Mouse (Mus musculus) fibroblast of lung, adult 2 months (primary cell): ENCODE data around the gene Nploc4.
A peak's percentile ranks its signal among the peaks of the same experiment; 100 is the strongest.
"Not testable (repeated sequence)": the region's sequence is repeated elsewhere in the genome, so short reads cannot be mapped to it uniquely, and the experiment has no call there.

Source experiments
- DNase-seq: peaks from one replicate; pipeline ENCODE4 v3.0.0-alpha.2; 2011; ENCODE audit warnings: low read depth

The Nploc4 gene

DNA sequence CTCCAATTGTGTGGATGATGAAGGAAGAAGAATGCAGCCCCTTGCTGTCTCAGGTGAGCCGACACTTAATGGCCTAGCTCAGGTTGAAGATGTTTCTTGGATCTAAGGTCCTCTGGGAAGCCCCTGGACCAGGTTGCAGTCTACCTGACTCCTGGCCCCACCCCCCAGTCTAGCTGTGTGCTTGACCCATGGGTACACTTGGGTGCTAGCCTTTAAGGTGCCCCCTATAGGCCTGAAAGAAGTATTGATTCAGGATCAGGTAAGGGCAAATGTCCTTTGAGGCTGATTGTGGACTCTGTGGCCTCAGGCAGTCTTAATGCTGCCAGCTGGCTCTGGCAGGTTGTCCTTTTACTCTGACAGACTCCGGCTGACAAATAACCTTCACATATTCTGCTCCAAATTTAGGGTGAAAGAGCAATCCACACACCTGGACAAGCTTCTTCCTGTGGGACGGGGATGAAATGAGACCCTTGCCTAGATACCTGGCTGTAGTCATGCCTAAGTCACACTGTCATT lies 5.3 kb upstream of the Nploc4 start:
- DNase-seq: no peak

DNA sequence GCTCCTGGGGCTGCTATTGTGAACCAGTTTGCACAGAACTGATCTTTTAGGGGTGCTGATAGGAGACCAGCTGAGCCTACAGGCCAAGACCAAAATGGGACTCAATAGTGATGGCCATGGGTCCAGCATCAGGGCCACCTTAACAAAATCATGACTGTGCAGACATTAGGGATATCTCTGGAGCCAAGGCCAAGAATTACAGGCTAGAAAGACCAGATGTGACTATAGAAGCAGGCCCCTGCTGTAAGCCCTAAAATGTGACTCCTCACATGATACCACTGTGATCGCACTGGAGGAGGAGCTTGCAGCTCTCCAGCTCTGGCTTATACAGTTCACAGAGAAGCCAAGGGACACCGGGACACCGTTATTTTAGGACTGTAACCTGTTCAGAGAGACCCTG lies 4.8 kb upstream of the Nploc4 start, which contains the start of gene Tspan10:
Tspan10 (plus strand) TSS at position 301 of the 400 bp plus-strand sequence.
- DNase-seq: no peak

DNA sequence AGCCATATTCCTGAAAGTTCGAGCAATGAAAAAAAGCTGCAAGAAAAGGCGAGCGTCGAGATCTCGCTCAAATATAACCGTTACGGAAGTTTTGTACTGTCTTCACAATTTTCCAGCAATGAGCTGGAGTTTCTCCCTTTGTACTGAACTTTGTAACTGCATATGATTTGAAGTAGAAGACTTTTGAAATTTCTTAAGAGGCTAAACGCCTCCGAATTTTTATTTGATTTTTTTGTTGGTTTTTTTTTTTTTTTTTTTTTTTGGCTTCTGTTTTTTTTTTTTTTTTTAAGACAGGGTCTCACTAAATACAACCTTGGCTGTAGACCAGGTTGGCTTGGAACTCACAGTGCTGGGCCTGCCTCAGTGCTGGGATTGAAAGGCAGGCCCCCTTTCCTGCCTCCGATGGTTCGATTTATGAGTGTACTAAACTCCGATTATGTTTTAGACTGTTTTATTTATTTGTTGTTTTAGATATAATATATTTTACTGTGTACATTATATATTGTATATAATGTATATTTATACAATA lies 413 bp upstream of the Nploc4 start:
- no peak for DNase-seq

DNA sequence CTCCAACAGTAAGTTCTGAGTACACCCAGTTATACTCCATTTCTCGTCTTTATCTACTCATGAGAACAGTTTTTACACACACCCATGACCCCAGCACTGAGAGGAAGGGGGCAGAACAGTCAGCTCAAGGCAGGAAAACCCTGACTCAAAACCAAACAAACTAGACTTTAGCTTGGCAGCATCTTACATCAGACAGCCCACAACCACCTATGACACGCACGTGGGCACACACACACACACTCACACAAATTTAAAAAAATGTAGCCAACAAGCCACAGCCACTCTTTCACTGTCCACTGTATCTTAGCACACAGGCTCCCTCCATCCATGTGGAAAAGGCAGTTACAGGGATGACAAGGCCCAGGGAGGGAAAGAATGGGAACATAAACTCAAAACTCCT lies 10.8 kb downstream of the Nploc4 start:
- no peak for DNase-seq

DNA sequence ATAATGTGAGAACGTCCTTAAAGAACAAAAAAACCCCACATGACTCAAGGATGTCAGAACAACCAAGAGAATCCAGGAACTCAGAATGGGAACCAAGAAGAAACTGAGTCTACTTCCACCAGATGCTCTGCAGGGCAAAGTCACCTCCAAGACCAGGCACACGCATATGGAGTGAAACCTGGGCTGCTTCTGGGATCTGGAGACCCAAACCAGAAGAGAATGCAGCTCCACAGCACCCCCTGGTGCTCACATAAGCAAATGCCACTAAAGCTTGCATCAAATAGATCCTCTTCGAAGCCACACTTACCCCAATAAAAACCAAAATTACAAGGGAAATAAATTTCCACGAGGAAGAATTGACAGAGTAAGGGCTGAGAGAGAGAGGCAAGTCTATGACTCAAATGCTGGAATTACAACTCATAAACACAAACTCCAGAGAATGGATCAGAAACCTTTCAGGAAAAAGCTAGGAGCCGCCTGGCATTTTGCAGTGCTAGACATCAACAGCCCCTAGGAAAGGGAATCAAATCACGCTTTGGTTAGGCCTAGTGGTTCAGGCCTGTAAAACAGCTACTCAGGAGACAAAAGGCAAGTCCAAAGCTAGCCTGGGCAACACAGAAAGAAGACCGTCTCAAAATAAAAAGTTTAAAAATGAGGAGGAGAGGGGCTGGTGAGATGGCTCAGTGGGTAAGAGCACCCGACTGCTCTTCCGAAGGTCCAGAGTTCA lies 13.8 kb downstream of the Nploc4 start:
- peak; percentile 36 for DNase-seq

DNA sequence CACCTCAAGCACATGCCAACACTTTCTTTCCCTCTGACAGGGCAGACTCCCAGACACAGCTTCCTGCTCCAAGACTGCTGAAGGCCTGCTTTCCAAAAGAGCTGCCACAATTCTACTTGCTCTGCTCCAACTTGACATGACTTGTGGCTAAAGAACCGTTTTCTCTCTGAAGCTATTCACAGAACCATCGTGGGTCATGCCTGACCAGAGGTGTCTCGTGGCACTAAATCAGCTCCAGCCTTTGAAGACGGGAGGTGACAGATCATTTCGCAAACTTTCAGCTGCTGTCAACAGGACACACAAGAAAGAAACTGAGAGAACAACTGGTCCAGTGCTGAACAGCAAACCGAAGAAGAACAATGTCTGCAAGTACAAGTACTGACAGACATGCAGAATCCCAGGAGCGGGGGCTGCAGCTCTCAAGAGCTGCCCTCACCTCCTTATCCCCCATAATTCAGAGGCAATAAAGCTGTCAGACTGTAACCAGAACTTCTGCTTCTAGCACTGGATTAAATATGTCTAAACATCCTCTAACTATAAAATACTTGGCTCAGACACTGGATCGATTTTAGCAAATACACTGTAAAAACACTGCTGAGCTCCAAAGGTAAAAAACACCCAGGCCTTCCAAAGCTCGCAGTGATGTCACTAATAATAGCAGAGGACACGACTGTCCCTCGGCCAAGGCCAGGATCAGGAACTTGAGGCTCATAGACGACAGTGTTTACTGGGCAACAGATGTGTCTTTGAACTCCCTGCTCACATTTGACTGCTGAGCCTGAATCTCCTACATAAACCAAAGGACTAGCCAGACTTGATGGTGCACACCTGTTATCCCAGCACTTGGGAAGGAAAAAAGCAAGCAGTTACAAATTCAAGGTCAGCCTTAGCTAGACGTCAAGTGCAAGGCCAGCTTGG lies 14.6 kb downstream of the Nploc4 start:
- no peak for DNase-seq

DNA sequence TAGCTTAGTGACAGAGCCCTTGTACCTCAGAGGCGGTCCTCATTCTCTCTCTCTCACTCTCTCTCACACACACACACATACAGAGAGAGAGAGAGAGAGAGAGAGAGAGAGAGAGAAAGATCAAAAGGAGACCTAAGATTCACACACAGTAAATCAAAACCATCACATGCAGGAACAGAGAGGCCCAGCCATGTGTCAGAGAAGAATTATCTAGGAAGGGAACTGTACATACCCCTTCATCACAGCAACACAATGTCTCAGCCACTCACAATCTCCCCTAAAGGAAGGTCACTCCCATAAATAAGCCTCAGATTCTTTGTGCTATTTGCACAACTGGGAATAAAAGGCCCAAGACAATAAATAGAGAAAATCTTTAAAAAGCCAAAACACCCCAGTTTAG lies 18.9 kb downstream of the Nploc4 start:
- no peak for DNase-seq

DNA sequence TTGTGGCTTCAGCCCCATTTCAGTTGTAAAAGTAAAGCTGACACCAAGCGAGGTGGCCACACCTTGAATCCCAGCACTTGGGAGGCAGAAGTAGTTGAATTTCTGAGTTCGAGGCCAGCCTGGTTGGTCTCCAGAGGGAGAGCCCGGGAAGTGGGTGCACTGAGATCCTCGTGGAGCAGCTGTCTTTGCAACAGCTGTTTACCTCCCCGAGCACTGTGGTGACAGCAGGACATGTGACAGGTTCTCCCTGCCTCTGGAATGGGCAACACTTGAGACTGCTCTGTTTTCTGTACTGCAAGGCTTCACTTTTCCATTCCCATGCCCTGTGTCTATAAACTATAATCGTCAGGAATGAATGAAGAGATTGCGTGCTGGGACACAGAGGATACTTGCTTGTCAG lies 19.7 kb downstream of the Nploc4 start:
- DNase-seq: no peak

DNA sequence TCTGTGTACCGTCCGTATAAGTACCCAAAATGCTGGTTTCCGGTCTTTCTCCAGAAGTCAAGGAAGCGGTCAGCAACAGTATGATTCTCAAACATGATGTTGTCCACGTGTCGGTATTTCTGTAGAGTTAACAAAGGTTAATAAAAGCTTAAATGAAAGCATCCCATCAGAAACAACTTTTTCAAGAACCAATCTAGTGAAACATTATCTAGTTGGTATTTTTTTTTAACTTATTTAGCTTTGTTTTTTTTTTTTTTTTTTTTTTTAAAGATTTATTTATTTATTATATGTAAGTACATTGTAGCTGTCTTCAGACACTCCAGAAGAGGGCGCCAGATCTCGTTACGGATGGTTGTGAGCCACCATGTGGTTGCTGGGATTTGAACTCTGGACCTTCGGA lies 23.9 kb downstream of the Nploc4 start:
- not testable (repeated sequence) for DNase-seq

DNA sequence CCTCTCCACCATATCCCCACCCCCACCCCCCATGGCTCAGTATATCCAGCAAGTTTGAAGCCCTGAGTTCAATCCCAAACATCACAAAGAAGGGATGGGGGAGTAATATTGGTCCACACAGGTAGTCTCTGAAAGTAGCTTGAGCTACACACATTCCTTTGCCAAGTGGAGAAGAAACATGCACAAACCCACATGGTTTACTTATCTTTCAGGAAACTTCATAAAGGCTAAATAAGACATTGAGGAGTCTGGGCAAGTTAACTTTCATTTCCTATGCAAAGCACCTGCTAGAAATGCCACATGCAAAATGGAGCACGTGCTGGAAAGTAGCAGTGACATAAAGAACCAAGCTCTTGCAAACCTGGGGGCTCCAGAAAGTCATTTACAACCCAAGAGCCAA lies 31.1 kb downstream of the Nploc4 start:
- DNase-seq: no peak

DNA sequence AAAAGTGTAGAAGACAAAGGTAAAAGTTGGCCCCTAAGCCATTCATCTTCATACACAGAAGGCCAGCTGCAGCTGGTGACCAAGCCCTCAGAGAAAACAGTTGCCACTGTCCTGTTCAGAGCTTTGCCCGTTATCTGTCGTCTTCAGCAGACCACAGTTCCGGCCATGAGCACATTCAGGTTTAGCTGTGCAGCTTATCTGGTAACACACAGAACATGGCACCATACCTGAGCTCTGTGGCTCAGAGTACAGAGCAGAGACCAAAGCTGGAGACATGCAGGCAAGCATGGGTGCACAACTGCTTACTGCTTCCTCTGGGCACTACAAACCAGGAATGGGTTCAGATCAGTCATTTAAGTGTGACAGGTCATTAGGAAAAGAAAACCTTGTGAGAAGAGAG lies 31.6 kb downstream of the Nploc4 start:
- no peak for DNase-seq

DNA sequence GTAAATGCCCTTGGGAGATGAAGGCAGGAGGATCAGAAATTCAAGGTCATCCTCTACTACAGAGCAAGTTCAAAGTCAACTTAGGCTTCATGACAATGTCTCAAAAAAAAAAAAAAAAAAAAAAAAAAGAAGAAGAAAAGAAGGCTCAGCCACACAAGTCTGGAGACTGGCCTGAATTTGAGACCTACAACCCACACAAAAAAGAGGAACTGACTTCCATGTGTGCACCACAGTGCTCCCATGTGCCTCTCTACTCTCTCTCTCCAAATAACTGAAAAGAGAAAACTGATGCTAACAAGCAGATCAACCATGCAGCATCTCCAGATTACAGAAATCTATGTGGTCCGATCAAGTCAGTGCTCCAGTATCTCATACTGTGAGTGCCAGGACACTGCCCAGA lies 32.7 kb downstream of the Nploc4 start:
- DNase-seq: no peak

DNA sequence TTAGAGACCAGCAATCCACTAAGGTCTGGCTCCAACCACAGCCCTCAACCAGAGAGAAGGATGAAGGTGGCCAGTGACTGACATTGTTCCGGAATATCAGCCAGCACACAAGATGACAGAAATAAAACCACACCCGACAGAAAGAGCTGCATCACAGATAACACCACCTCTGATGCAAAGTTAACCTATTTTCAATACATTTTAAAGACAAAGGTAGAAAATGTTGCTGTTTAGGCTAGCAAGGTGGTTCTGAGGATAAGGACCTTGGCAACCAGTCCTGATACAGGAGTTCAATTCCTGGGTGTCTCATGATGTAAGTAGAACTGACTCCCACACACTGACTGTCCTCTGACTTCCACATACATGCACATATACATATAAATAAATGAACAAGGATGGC lies 38.2 kb downstream of the Nploc4 start:
- no peak for DNase-seq

DNA sequence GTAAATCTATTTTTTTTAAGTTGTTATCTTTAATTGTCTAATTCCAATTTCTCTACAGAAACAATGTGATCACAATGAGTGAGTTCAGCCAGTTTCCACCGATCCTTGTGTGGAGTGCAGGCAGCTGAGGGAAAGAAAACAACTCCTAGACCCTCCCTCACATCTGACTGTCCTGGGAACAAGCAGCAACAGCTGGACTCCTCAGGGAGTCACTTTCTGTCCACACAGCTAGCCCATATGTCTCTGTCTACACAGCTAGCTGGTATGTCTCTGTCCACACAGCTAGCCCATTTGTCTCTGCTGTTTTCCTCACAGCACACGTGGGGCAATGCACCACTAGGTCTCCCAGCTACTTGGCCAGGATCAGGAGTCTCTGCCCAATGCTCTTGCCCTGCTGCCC lies 39.9 kb downstream of the Nploc4 start:
- no peak for DNase-seq

DNA sequence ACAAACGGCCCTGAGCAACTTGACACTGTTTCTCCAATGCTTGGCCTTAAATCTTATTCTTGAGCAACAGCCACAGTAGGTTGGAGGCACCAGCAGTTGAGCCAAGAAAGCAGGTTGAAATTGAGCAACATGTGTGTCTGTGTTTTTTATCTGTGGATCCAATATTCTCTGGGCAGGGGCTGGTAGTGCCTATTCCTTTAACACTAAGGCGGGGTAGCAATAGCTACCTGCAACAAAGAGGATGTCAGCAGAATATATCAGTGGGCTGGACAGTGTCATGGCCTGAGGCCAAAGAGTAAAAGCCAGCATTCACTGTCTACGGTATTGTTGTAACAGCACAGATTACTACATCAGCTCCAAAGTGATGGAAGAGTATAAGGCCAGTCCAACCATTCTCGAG lies 41.8 kb downstream of the Nploc4 start:
- DNase-seq: no peak

DNA sequence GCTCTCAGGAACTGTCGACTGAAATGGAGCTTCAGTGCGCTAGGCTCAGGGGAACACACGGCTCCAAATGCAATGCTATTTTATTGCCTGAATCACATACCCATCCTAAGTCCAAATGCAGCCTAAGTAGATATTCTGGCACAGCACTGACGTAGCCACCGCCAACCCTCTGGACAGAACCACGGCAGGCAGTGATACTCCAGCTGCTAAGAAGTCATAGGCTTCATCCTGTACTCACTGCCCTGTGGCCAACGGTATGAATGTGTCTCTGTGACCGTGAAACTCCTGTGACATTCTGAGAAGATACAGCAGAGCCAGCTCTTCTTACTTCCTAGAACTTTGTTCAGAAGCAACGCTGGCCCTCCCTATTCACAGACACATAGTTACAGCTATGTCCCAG lies 48.9 kb downstream of the Nploc4 start:
- DNase-seq: no peak

DNA sequence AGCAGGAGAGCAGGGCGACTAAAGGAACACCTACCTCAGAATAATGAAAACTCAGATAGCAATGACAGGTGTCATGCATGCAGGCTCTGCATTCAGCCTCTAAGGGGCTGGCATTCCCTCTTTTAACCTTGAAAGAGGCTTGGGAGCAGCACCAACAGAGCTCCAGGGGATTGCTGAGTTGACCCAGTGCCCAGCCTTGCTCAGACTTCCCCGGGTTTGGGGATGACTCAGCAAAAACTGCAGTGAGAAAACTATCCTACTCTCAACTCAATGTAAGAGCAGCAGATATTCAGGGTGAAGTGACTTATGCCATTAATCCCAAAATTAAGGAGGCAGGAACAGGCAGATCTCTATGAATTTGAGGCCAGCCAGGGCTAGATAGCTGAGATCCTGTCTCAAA lies 50.4 kb downstream of the Nploc4 start:
- no peak for DNase-seq

DNA sequence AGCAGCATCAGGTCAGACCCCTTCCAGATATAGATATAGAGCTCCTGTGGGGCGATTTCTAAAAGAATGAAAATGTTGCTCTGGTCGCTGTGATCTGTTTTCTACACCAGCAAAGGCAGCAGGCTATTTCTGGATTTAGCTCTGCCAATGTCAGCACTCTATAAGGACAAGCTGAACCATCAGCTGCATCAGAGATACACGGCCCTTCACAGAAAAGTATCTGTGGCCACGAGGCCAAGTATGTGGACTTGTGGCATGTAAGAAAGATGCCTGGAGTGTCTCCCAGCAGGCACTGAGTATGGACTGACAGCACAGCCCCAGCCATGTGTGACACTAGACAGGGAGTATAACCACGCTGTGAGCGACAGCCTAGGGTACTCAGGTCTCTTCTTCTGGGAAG lies 50.9 kb downstream of the Nploc4 start:
- no peak for DNase-seq

DNA sequence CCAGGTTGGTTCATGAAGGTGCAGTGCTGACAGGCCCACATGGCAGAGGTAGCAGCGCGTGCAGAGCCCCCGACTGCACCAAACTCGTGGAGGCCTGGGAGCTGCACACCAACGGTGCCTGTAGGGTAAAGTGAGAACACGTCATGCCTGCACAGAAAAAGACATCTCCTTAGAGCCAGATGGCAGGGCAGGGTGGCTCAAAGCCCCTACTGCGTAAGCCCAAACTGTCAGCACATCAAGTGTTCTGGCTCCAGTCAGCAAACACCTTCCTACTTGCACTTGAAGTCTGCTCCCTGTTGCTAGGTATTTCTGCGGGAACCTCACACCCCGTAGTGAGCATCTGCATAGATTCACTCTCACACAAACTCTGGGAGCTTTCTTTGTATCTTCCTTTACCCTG lies 55.0 kb downstream of the Nploc4 start:
- no peak for DNase-seq

DNA sequence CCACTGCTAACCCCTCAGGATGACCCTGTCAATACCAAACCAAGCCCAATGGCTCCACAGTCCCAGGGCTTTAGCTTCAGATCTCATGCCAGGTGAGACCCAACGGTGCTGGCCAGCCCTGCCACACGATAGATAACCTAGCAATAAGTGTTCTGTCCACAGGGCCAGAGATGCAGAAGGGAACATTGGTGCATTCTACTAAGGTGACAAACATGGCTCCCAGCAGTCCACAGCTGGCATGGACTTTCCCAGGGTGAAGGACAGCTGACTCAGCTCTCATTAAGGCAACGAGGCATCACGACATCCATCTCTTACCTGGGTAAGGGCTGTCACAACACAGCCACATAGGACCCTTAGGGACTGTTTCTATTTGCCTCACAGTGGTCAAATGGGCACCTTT lies 56.4 kb downstream of the Nploc4 start:
- no peak for DNase-seq

DNA sequence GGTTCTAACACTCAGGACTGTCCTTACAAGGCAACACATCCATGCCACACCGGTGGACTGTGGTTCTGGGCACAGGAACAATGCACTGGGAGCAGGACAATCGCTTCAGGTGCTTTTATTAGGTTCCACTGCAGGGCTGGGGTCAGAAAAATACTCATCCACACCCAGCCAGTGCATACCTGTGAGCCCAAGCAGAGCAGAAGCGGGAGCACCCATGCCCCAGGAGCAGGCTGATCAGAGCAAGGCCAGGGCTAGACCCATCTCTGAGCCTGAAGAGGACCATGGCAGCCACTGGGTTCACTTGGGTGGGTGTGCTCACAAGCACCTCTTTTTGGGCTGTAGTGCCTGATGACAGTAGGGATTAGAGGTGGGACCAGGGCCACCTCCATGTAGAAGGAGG lies 57.2 kb downstream of the Nploc4 start:
- no peak for DNase-seq

DNA sequence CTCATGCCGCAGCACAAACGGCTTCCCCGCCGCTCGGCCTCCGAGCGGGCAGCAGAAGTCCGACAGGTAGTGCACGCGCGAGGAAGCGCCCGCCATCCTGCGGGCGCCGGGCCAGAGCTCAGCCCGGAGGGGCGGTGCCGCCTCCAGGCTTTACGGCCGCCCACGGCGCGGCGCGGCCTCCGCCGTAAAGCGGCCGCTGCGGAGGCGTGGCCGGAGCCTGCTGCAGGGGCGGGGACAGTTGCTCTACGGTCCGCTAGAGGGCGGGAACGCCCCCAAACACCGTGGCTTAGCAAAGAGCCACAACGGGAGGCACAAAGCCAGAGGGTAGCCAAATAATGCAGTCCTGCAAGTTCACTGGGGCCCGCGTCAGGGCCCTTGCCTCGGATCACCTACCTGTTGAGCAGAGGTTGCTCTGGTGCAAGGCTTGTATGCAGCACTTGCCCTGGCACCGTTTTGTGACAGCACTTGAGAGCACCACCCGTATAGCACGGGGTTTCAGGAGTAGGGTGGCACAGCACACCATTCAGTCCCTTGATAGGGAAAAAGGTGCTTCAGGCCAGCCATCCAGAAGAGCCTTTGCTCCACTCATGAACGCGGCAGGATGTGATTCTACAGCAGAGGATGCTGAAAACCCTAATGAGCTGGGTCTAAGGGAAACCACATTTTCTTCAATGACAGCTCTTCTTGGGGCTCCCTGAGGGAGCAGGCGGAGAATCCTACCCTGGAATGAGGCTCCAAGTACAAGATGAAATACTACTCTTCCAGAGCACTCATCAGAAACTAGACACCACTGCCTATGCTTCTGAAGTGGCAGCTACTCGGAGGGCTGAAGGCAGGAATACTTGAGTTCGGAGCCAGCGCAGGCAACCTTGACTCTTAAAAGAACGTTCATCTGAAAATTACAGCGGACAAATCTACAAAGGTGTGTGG lies 58.6 kb downstream of the Nploc4 start, which contains the start of gene Faap100:
Faap100 (minus strand) TSS at position 154 of the 930 bp plus-strand sequence.
- DNase-seq: peak; percentile 79
